Mouse (Mus musculus): Measurements from ENCODE around the gene Fmo5.

Fmo5 gene

DNA sequence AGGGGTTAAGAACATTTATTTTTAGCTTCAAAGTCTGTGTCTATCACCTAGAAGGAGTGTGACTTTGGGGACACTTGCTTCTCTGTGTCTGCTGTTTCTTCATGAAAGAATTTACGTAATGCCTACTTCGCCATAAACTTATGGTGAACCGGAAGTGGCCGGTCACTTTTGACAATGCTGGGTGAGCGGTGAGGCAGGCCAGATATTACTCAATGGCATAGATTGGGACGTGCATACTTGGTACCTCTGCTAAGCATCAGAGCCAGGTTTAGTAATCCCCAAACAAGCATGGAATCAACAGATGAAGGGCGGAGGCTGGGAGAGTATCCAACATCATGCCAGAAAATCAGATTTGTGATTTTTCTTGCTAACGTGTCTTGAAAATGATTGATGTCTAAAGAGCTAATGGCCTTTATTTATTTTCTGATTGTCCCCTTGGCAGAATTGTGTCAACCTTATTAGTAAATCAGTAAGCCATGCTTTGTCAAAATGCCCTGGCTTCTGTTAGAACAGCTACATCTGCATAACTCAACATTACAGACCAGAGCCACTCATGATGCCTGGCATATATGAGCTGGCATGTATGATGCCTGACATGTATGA lies 2.8 kb downstream of the Fmo5 start:
- DNase-seq (ENCODE audit: low spot score): no peak

DNA sequence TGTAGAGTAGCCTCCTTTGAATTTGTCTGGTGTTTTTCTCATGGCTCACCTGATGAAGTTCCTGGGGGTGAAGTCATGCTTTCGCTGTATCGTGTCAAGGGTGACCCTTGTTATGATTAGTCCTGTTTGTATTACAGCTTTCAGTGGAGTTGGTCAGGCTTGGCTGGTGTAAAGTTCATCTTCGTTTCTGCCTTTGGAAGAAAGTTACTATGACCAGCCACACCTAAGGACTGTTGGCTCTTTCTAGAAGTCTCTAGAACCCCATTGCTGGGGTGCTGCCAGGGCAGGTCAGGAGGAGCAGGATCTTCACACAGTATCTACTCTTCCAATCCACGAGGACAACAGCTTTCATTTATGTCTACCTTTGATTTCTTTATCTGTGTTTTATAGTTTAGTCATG lies 4.9 kb downstream of the Fmo5 start:
- no peak for DNase-seq (ENCODE audit: low spot score)

DNA sequence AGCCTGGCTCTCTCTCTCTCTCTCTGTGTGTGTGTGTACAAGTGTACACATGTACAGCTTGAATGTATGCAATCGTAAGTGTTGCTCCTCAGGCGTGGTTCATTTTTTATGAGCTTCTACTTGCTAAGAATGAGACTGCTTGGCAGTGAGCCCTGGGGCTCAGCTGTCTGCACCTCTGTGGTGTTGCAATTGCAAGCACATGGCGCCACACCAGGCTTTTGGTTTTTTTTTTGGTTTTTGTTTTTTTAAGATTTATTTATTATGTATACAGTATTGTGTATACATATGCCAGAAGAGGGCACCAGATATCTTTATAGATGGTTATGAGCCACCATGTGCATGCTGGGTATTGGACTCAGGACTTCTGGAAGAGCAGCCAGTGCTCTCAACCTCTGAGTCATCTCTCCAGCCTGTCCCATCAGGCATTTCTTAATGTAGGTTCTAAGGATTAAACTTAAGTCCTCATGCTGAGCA lies 5.7 kb downstream of the Fmo5 start:
- DNase-seq (ENCODE audit: low spot score): no peak

DNA sequence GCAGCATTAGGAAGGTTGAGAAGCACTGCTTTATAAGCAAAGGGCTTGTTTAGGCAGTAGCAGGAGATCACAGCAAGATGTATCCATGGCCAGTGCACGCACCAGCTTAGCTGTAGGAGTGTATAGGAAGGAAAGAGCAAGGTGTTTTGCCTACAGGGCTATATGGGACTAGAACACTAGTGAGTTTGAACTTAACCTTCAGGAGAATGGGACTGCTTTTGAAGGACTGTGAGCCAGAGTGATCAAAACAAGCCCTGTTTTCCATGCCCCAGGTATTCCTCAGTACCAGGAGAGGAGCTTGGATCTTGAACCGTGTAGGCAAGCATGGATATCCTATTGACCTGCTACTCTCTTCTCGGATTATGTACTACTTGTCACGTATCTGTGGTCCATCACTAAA lies 12.8 kb downstream of the Fmo5 start:
- DNase-seq (ENCODE audit: low spot score): no peak

DNA sequence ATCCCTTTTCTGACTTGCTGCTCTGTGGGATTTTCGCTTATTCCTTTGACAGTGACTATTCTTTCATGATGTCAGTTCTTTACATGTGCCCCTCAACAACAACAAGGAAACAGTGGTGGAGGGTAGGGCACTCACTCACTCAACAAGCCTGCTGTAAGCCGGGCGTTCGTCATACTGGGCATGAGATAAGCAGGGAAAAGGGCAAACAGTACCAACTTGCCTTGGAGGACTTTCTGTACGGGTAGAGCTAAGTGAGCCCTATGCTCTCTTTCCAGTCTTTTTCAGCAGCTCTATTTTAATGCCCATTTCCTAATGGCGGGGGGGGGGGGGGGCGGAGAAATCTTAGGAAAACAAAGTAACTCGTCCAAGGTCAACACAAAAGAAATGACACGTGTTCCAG lies 13.4 kb downstream of the Fmo5 start:
- no peak for DNase-seq (ENCODE audit: low spot score)

DNA sequence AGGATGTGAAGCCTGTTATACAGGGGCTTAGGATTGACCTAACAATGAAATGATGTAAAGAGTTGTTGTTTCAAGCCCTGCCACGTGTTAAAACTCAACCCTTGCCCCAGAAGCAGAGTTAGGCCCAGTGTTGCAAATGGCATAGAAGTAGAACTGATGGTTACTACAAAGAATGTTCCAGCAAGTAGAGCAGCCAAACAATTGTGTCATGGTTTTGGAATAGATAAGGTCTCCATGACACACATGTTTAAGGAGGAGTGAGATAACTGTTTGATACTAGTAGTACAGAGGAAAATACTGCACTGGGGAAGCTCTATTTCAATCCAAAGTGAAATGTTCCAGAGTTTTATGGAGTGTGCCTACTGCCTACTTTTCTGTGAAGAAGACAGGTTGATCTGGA lies 19.9 kb downstream of the Fmo5 start:
- DNase-seq (ENCODE audit: low spot score): no peak

DNA sequence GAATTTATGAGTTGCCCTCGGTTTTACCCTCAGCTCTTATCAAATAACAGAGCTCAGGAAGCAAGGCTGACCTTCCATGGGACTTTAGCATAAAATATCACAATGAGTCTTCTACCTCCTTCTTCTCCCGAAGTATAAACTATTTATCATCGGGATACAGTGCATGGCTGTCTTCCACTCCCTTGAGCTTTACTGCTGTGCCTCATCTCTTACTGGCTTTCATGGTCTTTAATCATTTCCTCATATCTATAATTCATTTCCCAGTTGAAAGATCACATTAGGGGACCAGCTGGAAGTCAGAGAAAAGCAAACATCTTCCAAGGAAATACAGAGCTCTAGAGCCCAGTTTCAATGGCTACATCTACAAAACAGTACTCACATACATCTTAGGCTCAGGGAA lies 20.4 kb downstream of the Fmo5 start:
- no peak for DNase-seq (ENCODE audit: low spot score)

DNA sequence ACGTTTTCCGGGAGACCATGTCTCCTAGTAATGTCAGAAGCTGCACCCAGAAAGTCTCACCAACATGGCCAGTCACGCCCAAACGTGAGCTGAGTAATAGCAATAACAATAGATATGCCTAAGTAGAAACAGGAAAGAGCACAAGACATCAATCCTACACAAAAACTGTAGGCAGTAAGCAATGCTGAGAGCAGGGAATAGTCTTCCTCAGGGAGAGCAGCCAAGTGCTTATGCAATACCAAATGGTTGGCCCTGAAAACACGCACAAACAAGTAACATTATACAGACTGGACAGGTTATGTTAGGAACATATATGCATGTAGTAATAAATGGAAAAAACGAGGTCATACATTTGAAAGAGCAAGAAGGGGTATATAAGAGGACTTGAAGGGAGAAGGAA lies 20.9 kb downstream of the Fmo5 start:
- no peak for DNase-seq (ENCODE audit: low spot score)

DNA sequence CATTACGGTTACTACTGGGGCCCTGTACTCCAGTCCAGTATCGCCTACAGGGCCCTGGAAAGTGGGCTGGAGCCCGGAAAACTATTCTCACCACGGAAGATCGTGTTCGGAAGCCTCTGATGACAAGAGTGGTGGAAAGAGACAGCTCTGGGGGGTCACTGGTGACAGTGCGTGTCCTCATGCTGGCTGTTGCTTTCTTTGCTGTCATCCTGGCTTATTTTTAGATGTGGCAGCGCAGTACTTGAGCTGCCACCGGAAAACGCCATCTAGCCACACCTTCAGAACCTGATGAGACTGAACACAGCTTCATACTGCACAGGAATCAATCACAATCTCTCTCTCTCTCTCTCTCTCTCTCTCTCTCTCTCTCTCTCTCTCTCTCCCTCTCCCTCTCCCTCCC lies 23.0 kb downstream of the Fmo5 start:
- DNase-seq (ENCODE audit: low spot score): no peak

DNA sequence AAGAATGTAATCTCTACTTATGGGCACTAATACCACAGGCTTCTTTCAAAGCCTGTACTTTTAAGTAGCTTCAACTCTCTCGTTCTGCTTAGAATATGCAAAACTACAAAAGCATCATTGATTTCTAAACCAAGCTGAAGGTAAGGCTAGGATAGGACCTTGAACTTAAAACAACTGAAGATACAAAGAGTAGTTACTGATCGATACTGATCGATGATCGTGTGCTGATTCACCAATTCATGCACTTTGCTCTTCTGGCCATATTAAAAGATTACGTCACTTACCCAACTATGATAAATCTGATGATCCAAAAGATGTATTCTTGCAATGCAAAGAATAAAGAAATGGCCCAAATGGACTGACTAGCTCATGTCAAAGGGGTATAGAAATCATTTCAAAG lies 25.2 kb downstream of the Fmo5 start:
- DNase-seq (ENCODE audit: low spot score): no peak

DNA sequence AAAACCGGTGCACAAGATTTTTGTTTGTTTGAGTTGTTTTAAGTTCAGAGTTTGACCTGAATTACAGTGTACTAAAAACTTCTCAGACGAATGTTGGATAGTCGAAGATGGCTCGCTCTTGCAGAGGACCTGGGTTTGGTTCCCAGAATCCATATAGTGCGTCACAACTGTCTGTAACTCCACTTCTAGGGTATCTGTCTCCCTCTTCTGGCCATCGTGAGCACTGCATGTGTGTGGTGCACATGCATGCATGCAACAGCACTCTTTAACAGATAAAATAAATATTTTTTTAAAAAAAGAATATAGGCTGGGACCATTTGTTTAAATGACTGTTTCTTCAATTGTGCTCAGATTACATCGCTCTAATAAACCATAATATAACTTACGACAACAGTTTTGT lies 26.3 kb downstream of the Fmo5 start:
- no peak for DNase-seq (ENCODE audit: low spot score)

DNA sequence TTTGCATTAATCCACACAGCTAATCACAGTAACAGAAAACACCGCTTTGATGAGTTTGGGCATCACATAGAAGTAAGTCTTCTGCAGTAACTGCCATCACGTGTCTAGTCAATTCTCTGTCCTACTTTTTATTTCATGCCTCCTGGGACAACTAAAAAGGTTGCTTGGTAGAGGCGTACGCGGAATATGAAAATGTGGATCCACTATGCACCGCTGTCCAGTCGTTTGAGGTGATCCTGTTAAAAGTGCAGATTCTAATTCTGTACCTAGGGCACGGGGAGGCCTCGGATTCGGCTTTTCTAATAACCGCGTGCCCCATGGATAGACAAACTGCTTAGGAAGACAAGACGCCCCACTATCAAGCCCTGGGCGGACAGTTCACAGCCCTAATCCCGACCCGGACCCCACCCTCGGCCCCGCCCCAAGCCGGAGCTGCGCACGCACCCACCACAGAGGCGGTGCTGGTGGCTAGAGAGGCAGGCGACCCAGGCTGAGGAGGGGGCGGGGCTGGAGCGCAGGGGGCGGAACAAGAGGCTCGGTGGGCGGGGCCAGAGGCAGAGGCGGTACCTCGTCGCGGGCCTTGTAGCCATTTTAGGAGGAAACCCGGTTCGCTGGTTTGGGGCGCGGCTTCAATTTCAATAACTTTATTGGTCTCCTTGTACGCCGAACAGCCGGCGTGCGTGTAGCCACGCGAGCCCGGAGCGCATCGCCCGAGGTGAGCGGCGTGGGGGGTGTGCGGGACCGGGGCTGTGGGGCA lies 29.2 kb downstream of the Fmo5 start, which contains the start of gene Prkab2:
TSS of gene Prkab2 (plus strand) at position 539 of the 757 bp plus-strand sequence.
- DNase-seq (ENCODE audit: low spot score): peak; percentile 96

DNA sequence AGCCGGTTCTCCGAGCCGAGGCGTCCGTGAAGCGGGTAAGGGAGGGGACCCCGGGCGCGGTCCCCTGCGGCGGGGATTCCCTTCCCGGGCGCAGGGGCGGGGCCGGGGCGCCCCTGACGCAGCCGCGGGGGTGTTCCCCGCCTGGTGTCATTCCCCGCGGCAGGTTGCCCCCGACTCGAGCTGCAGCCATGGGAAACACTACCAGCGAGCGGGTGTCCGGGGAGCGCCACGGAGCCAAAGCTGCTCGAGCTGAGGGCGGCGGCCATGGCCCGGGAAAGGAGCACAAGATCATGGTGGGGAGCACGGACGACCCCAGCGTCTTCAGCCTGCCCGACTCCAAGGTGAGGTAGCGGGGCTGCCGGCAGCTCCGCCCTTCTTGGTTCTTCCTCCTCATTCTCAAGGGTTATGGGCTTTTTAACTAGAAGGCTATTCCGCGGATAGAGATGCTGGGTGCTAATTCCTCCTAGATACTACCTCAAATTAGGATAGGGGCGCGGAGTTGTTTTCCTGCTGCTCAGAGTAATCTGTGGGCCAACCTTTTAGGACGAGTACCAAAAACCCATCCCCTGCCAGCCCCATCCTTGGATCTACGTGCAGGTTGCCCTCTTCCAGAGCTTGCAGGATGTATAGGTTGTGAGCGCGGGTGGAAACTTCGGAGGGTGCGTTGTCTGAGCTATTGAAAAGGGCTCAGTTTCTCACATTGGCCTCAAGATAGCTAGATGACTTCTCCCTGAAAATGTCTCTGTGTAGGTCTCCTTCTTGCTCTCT lies 30.0 kb downstream of the Fmo5 start:
- DNase-seq (ENCODE audit: low spot score): peak; percentile 31

DNA sequence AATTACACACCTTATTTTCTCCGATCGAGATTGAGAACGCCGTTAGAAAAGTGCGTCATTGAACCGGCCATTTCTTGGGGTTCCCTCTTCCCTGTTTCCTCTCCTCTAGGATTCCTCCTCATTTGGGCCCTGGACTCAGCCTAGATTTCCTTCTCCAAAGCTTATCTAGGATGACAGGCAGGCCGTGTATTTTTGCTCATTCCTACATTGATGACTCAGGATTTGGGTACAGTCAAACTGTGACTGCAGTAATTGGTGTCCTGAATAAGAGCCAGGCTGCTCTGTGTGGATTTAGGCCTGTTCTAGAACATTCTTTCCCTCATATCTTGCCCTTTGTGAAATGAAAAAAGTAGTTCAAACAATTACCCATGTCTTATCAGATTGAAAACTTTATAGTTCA lies 31.1 kb downstream of the Fmo5 start:
- DNase-seq (ENCODE audit: low spot score): no peak

DNA sequence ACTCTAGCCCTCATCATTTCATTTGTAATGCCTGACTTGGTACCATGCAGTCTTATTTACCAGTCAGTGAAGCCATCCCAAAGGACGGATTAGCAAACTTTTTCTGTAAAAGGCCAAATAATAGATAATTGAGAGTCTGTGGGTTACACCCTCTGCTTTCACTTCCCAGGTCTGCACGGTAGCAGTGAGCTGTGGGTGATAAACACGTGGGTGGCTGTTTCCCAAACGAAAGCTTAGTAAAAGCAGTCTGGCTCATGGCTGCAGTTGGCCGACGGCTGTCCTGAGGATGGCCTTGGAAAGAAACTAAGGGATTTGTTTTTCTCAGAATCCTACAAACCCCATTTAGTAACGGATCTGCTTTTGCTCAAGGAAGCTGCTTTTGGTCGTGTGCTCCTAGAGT lies 32.6 kb downstream of the Fmo5 start:
- DNase-seq (ENCODE audit: low spot score): no peak

DNA sequence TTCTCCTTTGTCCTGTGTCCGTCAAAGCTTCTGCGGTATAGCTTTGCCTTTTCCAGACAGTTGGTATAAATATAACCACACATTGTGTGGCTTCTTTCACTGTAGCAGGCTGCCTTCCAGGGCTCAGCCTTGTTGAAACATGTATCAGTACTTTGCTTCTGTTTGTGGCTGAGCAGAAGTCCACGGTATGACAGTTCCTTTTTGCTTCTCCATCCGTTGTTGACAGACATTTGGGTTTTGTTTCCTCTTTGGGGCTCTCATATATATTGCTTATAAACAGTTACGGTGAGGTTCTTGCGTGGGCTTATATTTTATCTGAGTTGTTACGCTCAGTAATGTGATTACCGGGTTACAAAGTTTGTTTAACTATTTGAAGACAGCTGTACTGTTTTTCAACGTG lies 36.9 kb downstream of the Fmo5 start:
- DNase-seq (ENCODE audit: low spot score): no peak

DNA sequence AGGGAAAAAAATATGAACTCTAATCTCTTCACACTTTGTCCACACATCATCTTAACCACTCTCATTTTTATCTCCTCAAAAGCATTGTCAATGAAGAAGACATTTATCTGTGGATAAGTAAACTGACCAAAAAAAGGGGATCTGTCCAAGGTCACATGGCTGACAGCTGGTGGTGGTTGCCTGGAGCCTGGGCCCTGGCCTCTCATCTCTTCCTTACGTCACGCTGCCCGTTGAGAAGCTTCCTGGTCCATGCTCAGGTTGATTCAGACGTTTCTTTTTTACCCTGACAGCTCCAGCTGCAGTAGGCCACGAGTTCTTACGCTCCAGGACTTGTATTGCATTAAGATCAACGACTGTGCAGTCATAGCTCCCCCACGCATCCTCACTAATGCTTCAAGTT lies 37.5 kb downstream of the Fmo5 start:
- DNase-seq (ENCODE audit: low spot score): no peak

DNA sequence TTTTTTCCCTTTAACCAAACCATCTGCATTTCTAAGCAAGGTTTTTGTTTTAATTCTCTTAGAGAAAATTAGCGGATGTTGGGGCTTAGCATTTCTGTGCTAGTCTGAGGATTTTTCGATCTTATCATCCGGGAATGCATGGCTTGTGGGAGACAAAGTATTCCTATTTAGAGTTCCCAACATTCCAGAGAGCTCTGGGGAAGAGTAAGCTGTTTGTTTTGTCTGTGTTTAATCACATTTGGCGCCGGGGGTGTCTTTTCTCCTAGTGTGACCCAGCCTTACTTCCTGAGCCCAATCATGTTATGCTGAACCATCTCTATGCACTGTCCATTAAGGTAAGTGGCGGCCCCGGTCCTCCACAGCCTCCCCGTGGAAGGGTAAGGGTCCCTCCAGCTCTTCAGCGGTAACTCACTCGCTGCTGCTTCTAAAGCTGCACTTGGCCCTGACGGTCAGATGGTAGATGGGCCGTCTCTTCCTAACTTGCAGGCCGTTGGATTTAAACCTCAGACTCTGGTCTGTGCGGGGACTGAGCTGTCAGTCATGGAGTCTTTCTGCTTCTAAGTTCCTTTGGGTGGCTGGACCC lies 38.6 kb downstream of the Fmo5 start:
- DNase-seq (ENCODE audit: low spot score): no peak

DNA sequence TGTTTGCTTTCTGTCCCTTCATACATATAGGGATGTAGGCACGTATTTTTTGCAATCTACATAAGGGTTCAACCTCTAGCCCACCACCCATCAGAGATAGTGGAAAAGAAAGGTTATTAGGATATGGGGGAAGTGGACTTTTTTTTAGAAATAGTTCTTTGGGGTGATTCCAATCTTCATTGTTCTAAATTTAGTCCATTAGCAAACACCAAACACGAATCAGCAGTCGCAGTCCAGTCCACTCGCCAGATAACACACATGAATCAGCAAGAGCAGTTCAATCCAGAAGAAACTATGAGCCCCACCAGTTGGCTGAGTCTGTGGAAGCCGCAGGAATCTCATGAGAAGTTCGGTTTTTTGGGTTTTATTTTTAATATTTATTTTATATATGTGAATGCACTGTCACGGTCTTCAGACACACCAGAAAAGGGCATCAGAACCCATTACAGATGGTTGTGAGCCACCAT lies 46.1 kb downstream of the Fmo5 start, which contains the start of gene Gm17651:
TSS of gene Gm17651 (minus strand) at position 51 of the 467 bp plus-strand sequence.
- no peak for DNase-seq (ENCODE audit: low spot score)

DNA sequence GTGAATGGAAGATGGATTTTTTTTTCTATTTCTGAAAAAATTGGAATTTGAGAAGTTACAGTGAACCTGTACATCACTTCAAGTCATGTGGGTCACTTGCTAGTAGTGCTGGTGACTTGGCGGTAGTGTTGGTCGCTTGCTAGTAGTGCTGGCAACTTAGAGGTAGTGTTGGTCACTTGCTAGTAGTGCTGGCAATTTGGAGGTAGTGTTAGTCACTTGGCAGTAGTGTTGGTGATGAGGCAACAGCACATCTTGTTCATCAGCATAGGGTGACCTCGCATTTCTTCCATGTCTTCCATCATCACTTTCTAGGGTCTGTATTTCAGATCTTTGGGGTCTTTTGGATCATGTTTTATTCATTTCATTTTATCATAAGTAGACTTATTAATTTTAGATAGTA lies 47.5 kb downstream of the Fmo5 start:
- no peak for DNase-seq (ENCODE audit: low spot score)

DNA sequence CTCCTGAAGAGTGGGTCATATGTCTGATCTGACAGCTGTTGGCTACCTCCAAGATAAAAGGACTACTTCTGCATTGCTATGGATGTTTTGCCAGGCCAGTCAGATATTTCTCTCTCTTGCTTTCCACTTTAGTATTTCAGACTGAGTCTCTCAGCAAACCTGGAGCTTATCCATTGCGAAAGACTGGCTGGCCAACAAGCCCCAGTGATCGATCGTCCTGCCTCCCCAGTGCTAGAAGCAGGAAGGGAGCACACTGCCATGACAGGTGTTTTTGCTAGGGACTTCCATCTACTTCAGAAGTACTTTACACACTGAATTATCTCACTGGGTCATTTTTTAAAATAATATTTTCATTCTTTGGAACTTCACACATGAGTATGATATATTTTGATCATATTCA lies 49.8 kb downstream of the Fmo5 start:
- no peak for DNase-seq (ENCODE audit: low spot score)

DNA sequence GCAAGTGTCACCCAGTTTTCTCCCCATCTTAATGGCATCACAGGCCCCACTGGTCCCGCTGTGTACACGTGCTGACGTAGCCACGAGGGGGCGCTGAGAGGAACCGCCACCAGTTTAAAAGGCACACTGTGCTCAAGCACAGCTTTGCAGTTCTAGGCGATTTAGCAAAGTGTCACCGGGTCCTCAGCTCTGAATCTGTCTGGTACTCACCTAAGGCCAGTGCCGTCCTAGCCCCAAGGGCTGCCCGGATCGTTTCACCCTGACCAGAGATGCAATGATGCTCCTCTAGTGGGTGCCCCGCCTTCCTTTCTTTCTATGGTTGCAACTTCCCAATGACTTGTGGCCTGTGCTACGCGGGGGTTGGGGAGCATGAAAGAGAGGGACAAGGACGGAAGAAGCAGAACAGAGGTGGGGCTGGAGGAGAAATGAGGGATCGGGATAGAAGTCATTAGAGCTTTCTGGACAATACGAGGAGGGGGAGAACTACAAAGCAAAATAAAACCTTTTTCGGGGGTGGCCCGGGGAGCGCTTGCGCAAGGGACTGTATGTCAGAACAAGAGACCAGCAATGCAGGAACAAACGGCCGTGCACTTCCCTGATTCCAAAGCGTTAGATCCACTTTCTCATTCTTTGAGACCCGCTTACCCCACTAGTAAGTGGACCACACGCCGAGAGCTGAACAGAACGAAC lies 52.2 kb downstream of the Fmo5 start:
- DNase-seq (ENCODE audit: low spot score): peak; percentile 75
